Mouse (Mus musculus) heart, postnatal 0 days (tissue): ENCODE results near the gene Vwa2. TPM values are rescaled to one million over a fixed set of nuclear protein-coding genes. Genes with fewer than 3 reads are reported as not detected.

Experiments
- ATAC-seq: fragments of 200-750 bp; cut with Nextera tagmentation; 2 replicates; pipeline ENCODE4 v1.8.0; 2017; ENCODE audit warnings: low read depth, moderate number of reproducible peaks, moderate library complexity; ENCODE audit not compliant: insufficient read depth
- DNase-seq: peaks from one replicate; pipeline ENCODE4 v3.0.0-alpha.2; 2016; ENCODE audit warnings: low spot score
- H3K27ac ChIP-seq: fragments of 300-500 bp; sonication (generic); 2 replicates; pipeline ENCODE4 v1.5.1; 2014; ENCODE audit warnings: low read depth, mild to moderate bottlenecking
- H3K27me3 ChIP-seq: fragments of 300-500 bp; sonication (generic); 2 replicates; pipeline ENCODE4 v1.6.1; 2014; ENCODE audit warnings: low read length, mixed read lengths; ENCODE audit not compliant: control insufficient read depth, insufficient read depth
- H3K36me3 ChIP-seq: fragments of 300-500 bp; sonication (generic); replicated peaks from 2 replicates; pipeline ENCODE4 v1.6.1; 2014; ENCODE audit warnings: low read length, mixed read lengths; ENCODE audit not compliant: control insufficient read depth, insufficient read depth
- H3K4me1 ChIP-seq: fragments of 300-500 bp; sonication (generic); 2 replicates; pipeline ENCODE4 v1.6.1; 2014; ENCODE audit warnings: antibody characterized with exemption; ENCODE audit not compliant: control insufficient read depth, insufficient read depth
- H3K4me2 ChIP-seq: fragments of 300-500 bp; sonication (generic); 2 replicates; pipeline ENCODE4 v1.6.1; 2014; ENCODE audit warnings: low read depth, mild to moderate bottlenecking, low read length, moderate library complexity
- H3K4me3 ChIP-seq: fragments of 300-500 bp; sonication (generic); 2 replicates; pipeline ENCODE4 v1.5.1; 2014; ENCODE audit warnings: low read depth, low read length
- H3K9ac ChIP-seq: fragments of 300-500 bp; sonication (generic); replicated peaks from 2 replicates; pipeline ENCODE4 v1.6.1; 2014; ENCODE audit warnings: low read depth, low read length, mixed read lengths
- H3K9me3 ChIP-seq: fragments of 300-500 bp; sonication (generic); replicated peaks from 2 replicates; pipeline ENCODE4 v1.6.1; 2016; ENCODE audit warnings: low read length; ENCODE audit not compliant: control insufficient read depth
- CTCF ChIP-seq: IDR thresholded peaks from 2 replicates; pipeline ENCODE4 v1.5.1; 2016; ENCODE audit warnings: antibody characterized with exemption, control low read depth, low read depth
- EP300 ChIP-seq: IDR thresholded peaks from 2 replicates; pipeline ENCODE4 v1.6.1; 2016; ENCODE audit warnings: antibody characterized with exemption, low read depth
- WGBS: fragments of 180-500 bp; shearing (Covaris S2); extraction: QIAGEN DNeasy Blood & Tissue Kit; methylation state at CpG from one replicate; pipeline ENCODE4 v1.1.7; 2014; 5-methylcytosine and 5-hydroxymethylcytosine counted together
- polyA plus RNA-seq: library from polyadenylated mRNA; unstranded; fragments of >200 nt; fragmentation: Nextera tagmentation; extraction: Ambion mirVana; gene quantifications from 2 replicates; pipeline ENCODE4 v1.2.1, GENCODE M21; 2015
- total RNA-seq: library from RNA; depleted of rRNA; stranded (reverse); fragments of >200 nt; gene quantifications from 2 replicates; pipeline ENCODE4 v1.2.3, GENCODE M21; 2014; ENCODE audit warnings: low replicate concordance

Vwa2 gene
- total and polyA plus RNA-seq, 2 experiments from 2014 or later, result 0.11 TPM; not detected in 1

DNA sequence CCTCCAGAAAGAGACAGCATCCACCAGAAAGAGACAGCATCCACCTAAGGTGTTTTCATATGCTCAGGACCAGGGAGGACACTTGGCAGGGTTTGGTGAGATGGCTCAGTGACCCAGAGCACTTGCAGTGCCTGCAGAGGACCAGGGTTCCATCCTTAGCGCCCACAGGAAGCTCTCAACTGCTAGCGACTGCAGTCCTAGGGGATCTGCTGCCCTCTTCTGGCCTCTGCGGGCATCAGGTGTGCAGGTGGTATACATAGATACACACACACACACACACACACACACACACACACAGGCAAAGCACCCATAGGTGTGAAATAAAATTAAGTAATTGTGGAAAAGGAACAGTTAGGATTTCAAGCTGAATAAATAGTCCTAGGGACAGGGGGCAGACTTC lies 70.8 kb downstream of the Vwa2 start:
- TF ChIP-seq CTCF, result no peak
- TF ChIP-seq EP300, result no peak
- DNase-seq, result no peak
- ATAC-seq, result no peak
- H3K27me3 ChIP-seq, result no peaks in the 10 kb centered on the region
- no peak overlapping the region for H3K9ac ChIP-seq
- H3K27ac ChIP-seq, result no peak overlapping the region
- whole genome bisulfite sequencing, result 97% methylated on average over 3 of the region's 3 CpGs
- no peak overlapping the region for H3K4me2 ChIP-seq
- H3K4me1 ChIP-seq, result peaks cover 3% of the 10 kb centered on the region; the same call in 1 of the 2 replicates
- H3K36me3 ChIP-seq, result no peaks in the 10 kb centered on the region
- no peaks in the 10 kb centered on the region for H3K9me3 ChIP-seq
- no peak overlapping the region for H3K4me3 ChIP-seq

DNA sequence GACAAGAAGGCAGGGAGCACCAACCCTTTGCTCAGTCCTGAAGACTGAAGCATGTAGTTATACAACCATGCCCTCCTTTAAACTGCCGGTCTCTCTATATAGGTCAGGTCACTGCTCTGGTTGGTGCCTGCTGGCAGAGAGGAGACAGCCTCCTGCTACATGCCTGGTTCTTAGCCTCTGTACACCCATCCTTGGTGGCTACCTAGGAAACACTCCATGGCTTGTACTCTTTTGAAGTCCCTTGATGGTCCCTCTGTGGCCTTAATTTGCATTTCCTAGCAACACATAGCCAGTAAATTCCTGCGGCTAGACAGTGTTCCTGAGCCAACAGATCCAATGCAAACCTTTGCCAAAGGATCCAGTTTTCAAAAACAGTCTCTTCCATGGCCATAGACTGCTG lies 71.6 kb downstream of the Vwa2 start:
- H3K4me1 ChIP-seq, result no peaks in the 10 kb centered on the region; the same call in 1 of the 2 replicates
- H3K4me3 ChIP-seq, result no peak overlapping the region
- H3K9ac ChIP-seq, result no peak overlapping the region
- no peaks in the 10 kb centered on the region for H3K9me3 ChIP-seq
- 78% methylated on average over 2 of the region's 2 CpGs for WGBS
- no peak overlapping the region for H3K4me2 ChIP-seq
- ATAC-seq (no peak), DNase-seq (no peak)
- no peak overlapping the region for H3K27ac ChIP-seq
- TF ChIP-seq EP300, result no peak
- no peak for TF ChIP-seq CTCF
- no peaks in the 10 kb centered on the region for H3K27me3 ChIP-seq
- no peaks in the 10 kb centered on the region for H3K36me3 ChIP-seq

DNA sequence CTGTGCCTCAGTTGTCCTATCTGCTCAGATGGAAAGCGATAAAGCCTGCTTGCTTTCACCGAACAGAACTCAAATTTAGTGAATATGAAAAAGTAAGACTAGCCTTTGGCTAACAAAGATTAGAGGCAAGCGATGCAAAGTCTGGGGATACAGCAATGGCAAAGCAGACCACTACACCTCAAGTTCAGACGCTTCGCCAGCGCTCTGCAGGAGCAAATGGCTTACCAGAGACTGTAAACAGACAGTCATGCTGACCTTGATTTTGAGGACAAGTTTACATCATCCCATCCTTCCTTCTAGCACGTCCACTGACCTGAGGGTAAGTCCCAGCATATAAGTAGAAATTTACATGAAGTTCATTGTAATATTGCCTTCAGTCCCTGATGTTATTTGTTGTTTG lies 72.2 kb downstream of the Vwa2 start:
- no peaks in the 10 kb centered on the region for H3K27me3 ChIP-seq
- no peak overlapping the region for H3K27ac ChIP-seq
- ATAC-seq (no peak), DNase-seq (no peak)
- H3K9me3 ChIP-seq, result no peaks in the 10 kb centered on the region
- no peaks in the 10 kb centered on the region for H3K4me1 ChIP-seq
- H3K9ac ChIP-seq, result no peak overlapping the region
- no peaks in the 10 kb centered on the region for H3K36me3 ChIP-seq
- 89% methylated on average over 7 of the region's 7 CpGs for WGBS
- no peak overlapping the region for H3K4me3 ChIP-seq
- H3K4me2 ChIP-seq, result no peak overlapping the region
- no peak for TF ChIP-seq CTCF
- TF ChIP-seq EP300, result no peak

DNA sequence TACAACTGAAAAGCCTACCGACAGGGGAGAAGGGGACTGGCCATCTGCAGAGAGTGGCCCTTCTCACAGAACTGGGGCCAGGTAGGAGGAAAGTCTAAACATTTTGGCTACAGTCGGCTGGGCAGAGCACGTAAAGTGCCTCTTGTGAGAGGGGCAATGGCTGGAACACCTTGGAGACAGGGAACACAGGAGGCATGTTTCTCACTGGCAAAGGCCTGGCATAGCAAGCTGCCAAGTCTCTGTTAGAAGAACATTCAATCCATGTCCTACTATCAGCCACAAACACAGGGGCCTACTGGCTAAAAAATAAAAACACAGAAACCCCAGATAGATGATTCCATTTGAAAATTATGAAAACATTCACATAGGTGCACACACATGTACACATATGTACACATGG lies 72.7 kb downstream of the Vwa2 start:
- Histone ChIP-seq H3K27ac (no peak overlapping the region), H3K36me3 (no peaks in the 10 kb centered on the region), H3K4me2 (no peak overlapping the region), H3K4me3 (no peak overlapping the region), H3K9me3 (no peaks in the 10 kb centered on the region), H3K4me1 (no peaks in the 10 kb centered on the region), H3K9ac (no peak overlapping the region), H3K27me3 (no peaks in the 10 kb centered on the region)
- ATAC-seq, result no peak
- 93% methylated on average over 3 of the region's 3 CpGs for WGBS
- TF ChIP-seq CTCF (no peak), EP300 (no peak)
- no peak for DNase-seq

DNA sequence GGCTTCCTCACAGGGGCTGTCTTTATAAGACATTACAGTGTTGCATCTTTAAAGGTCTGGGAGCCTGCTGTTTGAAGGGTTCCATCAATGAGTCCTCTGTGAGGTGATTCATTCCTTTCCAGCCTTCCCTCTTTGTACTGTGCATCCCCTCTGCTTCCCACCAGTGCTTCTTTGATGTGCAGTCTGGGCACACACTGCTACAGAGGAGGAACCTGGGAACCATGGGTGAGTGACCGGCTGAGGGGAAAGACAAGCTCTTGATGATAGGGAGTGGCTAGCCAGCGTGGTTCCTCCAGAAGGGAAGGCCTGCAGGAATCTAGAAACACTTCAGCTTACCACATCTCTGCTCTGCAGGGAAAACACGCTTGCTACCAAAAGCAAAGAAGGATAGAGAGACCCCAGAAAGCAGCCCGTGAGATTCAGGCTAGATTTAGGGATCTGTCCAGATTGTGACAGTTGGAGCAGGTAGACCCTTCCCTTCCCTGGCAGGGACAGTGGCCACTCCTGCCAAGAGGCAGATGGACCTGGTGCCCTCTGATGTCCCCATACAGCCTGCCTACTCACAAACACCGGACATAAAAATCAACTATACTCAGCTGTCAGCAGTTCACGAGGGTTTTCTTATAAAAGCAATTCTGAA lies 74.0 kb downstream of the Vwa2 start:
- Histone ChIP-seq H3K4me3 (no peak overlapping the region), H3K27me3 (no peaks in the 10 kb centered on the region), H3K4me1 (no peaks in the 10 kb centered on the region), H3K9me3 (no peaks in the 10 kb centered on the region), H3K36me3 (no peaks in the 10 kb centered on the region), H3K27ac (no peak overlapping the region), H3K9ac (no peak overlapping the region), H3K4me2 (no peak overlapping the region)
- TF ChIP-seq EP300 (no peak), CTCF (no peak)
- DNase-seq, result no peak
- 69% methylated on average over 6 of the region's 6 CpGs for WGBS
- ATAC-seq, result no peak

DNA sequence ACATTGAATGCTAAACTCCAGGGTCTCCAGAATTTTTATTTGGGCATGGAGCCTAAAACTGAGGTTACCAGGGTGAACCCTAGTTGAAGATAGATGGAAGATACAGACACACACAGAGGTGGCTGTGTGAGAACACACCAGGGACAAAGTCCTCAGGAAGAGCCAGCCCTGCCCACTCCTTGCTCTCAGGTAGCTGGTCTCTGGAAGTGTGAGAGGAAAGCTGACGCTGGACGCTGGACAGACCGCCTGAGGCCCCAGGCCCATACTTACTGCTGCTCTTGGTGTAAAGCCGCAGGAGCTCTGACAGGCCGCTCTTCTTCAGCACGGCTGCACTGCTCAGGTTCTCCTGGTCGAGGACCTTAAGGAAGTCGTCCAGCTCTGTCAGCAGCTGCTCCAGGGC lies 75.8 kb downstream of the Vwa2 start:
- no peak for ATAC-seq
- 64% methylated on average over 8 of the region's 8 CpGs for WGBS
- Histone ChIP-seq H3K4me2 (no peak overlapping the region), H3K27ac (no peak overlapping the region), H3K4me3 (no peak overlapping the region), H3K27me3 (no peaks in the 10 kb centered on the region), H3K36me3 (no peaks in the 10 kb centered on the region), H3K9me3 (no peaks in the 10 kb centered on the region), H3K9ac (no peak overlapping the region), H3K4me1 (no peaks in the 10 kb centered on the region)
- no peak for DNase-seq
- TF ChIP-seq EP300 (no peak), CTCF (no peak)
